Mouse (Mus musculus) retina, embryonic 14.5 days (tissue): ENCODE results near the gene Tecta.

Source experiments
- DNase-seq: peaks from one replicate; pipeline ENCODE4 v3.0.0-alpha.2; 2015; ENCODE audit warnings: low spot score

Gene Tecta

DNA sequence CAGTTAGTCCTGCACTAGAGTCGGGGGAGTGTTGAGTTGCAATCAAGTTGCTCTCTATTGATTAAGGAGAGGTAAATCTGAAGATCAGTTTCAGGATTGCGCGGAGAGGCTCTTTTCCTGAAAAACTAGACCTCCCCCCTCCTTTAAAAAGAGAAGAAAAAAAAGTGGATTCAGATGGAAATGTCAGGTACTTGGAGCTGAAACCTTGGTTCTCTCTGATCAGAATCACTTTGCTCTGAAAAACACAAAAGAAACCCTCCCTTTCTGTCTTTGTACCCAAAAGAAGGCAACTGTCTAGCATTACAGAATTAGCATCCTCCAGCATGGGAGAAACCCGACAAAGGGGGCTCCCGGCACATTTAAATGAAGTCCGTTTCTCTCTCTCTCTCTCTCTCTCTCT lies at the start of gene Tecta:
Gene Tecta, minus strand, starts transcription at position 101 of the 400 bp plus-strand sequence.
- no peak for DNase-seq

DNA sequence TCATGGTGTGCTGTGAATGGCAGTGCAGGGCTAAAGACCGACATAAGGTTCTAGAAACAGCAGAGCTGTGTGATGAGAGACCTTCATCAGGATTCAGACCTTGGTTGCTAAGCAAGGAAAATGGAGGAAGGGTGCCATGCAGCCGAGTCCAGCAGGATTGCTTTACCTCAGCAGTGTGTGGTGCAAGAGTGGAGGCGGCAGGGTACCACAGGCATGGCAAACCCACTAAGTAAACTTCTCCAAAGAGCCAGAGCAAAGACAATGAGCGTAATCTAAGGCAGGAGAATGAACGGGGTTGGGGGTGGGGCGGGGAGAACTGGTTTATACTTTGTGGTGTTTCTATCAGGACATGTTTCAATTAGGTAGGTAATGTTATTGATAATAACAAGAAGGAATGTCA lies 49.3 kb upstream of the Tecta start:
- DNase-seq, result no peak

DNA sequence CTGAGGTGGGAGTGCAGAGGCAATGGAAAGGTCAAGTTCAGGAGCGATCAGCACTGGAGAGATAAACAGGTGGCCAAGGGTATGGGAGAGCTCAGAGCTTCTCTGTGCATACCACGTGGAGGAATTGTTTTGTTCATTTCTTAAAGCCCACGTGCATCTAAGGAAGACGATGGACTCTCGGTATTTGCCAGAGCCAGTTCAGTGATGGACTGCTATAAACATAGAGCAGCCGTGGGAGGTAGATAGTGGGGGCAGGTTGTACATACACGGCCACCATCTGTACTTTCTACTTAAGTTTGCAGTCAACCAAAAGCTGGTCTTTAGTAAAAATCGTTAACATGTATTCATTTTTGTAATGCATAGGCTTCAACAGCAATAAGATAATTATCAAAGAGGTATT lies 42.4 kb upstream of the Tecta start:
- no peak for DNase-seq

DNA sequence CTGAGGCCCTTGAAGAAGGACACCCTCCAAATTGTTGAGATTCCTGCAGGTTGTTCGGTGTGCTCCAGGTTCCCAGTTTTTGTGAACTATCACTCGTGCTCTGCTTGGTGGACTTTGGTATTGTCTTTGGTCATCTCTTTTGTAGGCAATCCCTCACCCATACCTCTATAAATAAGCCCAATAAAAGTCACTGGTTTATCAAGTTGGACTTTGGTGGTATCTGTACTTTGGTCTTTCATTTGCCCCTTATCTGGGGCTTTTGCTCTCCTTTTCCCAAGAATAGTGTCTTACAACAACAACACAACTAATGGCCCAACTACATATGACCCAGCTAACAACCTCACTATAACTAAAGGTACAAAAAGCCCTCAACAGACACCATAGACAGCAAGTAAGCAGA lies 41.5 kb upstream of the Tecta start:
- DNase-seq, result no peak

DNA sequence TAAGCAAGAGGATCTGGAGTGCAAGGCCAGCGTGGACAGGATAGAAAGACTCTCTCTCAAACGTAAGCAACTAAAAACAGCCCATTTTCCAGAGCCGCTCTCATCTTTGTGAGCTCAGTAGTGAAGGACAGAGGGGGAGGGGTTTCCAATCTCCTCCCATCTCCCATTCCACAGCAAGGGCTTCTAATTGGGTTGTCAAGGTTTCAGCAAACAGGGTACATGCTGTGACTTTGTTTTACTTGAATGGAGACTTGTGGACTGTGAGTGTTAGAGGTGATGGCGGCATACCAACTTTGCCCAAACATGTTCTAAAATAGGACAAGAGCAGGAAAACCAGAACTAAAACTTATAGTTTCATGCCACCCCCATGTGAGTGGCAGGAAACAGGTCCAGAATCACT lies 39.7 kb upstream of the Tecta start:
- no peak for DNase-seq

DNA sequence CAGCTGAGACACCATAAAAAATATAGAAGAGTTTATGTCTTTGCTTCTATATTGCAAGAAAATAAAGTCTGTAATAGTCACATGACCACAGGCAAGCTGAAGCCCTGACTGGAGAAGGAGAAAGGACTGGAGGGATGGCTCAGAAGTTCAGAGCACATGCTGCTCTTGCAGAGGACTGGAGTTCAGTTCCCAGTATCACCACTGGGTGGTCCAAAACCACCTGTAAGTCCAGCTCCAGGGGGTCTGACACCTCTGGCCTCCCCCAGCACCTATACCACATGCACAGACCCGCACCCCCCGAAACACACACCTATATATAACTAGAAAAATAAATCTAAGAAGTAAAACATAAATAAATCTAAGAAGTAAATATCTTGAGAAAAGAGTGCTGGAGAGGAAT lies 32.4 kb upstream of the Tecta start:
- no peak for DNase-seq

DNA sequence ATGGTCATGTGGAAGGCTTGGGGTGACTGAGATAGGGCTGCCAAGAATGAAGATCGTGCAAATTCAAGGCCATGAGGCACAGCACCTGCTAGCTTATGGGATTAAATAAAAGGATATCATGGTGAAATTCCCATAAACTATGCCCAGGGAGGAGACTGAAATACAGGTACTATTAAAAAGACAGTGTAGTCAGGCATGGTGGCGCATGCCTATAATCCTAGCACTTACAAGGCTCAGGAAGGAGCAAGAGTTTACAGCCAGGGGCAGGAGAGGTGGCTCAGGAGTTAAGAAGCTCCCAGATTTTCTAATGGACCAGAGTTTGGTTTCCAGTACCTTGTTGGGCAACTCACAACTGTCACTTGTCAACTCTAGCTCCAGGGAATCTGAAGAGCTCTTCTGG lies 31.9 kb upstream of the Tecta start:
- DNase-seq, result no peak

DNA sequence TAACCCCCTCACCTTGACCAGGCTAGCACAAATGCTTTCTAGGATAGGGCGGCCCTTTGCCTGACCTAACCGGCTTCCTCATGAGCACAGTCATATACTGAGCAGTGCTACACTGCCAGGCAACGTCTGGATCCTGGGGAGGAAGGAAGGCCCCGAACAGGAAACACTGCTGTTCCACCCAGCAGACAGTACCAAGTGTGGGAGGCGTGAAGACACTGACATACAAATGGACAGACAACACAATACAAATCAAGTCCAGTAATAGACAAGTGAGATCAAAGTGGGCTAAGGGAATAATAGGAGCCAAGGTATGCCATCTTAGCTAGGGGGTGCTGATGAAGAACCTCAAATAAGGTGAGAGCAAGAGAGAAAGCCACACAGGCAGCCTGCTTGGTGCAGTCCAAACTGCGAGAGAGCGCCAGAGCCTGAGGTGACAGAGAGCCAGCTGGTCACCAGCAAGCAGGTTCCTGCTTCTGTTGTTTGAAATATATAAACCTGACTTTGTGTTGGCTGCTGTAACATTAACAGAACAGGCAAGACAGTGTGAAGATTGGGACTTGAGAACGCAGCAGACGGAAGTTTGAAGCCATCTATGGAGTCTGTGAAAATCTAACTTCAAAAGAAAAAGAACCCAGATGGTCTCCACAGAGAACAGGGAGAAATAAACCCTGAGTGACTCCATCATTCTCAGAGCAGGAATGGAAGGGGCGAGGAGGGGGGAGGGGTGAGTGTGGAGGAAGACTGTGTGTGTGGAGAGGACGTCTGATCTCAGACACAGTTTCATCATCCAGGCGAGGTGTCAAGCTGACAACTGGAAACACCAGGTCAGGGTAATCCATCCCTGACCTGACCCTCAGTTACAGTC lies 28.6 kb upstream of the Tecta start:
- no peak for DNase-seq

DNA sequence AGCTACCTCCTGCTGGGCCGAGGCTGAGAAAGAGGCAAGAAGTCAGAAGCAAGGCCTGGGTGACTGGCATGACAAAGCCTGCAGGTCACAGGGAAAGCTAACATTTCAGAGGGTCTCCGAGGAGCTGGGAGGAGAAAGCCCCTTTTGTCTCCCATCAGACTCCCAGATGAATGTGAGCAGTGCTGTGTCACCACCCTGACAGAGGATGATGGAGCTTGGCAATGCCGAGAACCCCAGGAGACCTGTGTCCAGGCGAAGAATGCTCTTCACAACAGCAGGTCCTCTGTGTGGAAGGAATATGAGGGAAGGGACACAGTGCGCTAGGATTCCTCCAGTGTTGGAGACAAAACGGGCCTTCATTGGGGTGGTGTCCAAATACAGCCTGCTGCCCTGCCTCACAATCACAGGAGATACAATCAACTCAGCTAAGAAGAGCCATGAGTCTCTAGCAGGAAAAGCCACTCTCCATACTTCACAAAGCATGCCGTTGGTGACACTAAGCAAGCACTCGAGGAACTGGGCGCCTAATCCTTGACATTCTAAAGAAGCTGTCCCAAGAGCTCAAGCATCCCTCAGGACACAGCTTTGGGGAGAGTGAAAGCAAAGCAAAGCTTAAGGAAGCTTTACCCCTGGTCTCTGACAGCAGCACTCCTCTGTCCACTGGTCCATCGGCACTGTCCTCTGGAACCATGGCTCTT lies 27.1 kb upstream of the Tecta start:
- no peak for DNase-seq

DNA sequence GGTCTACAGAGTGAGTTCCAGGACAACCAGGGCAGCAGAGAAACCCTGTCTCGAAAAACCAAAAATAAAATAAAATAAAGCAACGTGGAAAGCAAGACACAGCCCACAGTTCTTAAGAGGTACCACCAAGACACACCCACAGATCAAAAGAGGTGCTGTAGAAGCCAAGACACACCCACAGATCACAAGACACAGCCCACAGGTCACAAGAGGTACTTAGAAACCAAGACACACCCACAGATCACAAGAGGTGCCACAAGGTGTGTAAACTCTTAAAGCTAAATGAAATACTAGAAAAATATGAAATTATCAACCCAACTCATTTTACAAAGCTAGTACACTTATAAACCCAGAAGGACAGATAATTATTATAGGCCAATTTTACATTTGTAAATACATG lies 23.9 kb upstream of the Tecta start:
- no peak for DNase-seq

DNA sequence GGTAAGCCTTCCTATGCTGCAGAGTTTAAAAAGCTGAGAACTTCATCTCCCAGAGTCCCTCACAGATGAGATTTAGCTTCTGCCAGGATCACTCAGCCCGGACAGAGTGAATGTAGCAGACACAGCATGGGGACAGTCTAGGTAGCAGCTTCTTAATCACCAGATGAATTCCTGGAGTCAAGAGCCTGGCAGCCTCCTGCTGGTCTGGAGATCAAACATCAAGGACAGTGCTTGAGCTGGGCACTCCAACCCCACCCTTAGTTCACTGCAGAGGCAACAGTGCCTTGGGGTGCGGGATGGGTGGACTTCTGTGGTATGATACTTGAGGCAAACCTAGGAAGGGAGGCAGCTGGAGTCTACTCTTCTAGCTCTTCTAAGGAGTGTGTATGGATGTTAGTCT lies 20.0 kb upstream of the Tecta start:
- DNase-seq, result no peak

DNA sequence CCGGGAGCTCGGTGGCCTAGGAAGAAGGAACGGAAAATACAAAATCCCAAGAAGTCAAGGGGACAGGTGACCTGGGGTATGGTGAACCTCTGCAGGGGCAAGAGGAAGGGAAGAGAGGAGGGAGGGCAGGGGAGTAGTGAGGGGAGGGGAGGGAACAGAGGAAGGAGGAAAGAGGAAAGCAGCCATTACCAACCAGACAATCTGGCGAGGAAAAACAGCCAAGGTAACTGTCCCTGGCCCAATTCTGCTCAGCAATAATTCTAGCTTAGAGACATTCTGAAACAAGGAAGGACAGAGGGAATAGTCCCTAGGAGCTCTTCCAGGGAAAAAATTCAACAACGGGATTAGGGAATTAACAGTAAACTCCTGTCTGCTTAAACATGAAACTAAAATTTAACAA lies 19.1 kb upstream of the Tecta start:
- DNase-seq, result no peak

DNA sequence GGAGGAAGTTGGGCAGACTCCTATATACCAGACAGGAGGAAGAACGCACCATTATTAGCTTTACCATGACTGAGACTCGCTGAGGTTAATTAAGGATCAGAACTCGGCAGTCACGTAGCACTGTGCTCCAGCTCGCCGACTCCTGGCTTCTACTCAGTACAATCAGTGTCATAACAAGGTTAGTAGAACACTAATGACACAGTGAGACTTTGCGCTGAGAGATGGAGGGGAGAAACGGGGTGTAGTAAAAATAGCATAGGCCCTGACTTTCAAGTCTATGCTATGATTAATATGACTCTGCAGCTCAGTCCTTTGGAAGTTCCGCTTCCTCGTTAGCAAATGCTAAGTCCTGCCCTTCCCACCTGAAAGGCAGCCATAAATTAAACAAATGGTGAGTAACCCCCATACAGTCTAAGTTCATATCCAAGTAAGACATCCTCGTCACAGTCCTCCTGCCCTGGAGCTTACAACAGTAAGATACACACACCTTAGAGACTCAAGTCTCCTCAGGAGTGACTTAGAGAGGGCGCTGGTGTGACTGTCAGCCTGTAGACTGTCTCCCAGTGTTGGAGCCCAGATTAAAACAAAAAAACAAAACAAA lies 17.7 kb upstream of the Tecta start:
- DNase-seq, result no peak

DNA sequence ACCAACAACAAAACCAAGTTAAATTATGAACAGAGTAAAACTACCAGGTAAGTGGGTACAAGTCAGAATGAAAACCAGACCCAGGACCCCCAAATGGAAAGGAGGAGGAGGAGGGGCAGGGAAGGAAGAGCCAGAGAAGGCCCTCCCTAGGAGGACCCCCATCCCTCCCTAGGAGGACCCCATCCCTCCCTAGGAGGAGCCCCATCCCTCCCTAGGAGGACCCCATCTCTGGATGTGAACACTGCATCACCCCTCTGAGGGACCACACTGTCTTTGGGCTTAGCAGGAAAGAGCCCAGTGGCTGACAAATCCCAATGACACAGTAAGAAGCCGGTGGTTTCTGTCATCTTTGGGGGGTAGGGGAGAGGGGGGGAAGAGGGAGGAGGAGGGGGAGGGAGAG lies 15.5 kb upstream of the Tecta start:
- DNase-seq, result no peak

DNA sequence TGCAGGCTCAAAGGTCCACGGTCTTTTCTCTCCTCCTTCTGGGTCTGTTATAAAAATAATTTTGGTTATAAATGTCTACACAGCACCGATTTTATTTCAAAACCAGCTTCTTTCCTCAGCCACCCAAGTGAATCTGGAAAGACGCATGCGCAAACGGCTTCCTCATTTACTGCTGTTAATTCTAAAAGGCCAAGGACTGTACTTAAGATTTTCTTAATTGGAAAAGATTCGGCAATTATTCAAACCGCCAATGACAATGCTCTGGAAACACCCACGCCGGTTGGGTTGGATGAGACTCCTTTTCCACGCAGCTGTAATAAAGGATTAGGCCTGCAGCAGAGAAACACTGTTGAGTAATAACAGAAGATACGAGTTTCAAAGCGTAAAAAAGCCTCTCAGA lies 13.6 kb upstream of the Tecta start:
- no peak for DNase-seq

DNA sequence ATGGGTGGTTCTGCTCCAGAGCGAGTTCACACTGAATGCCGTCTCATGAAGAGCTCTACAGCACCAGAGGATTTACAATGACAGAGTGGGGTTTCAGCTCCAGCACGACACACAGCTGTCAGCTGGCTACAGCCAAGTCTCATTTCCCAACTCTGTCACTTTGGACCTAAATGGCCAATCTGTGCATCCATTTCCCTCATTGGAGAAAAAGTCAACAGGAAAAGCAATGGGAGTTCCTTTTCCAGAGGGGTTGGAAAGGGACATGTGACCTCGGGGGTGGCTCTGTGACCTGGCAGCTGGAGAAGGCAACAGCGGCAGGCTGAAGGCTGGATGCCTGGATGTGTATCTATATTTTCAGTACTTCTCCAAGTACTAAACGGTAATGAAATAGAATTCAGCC lies 11.6 kb upstream of the Tecta start:
- DNase-seq, result no peak

DNA sequence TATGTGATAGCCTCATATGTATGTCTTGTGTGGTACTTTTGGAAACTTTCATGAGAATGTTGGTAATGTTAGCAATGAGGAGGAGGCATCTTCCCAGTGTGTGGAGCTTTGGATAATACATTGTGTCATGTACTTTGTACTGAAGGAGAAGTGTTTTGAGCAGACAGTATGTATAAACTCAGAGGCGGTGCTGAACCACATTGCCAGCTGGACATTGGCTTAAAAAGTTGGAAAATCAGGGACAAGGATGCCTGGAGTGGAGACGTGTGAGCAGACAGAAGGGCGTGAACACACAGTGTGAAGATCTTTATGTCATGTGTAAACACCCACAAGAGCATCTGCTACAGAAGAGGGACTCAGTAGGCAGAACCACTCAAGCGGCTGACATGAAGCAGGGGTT lies 6.0 kb upstream of the Tecta start:
- DNase-seq, result no peak

DNA sequence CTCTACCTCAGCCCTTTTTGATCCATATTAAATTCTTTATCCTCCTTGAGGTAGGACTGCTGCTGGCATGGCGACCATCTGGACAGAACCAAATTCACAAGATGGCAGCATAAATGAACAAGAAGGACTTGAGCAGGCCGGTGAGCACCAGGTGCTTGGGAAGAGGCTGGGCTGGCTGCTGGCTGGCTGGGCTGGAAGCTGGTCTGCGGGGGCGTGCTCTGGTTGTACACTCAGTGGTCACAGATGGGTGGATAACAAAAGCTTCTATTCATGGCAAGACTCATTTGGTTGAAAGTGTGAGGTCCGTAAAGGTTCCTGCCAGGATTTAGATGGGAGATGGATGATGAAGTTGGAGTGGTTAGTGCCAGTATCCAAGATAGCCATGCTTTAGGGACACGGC lies 1.8 kb upstream of the Tecta start:
- DNase-seq, result no peak

DNA sequence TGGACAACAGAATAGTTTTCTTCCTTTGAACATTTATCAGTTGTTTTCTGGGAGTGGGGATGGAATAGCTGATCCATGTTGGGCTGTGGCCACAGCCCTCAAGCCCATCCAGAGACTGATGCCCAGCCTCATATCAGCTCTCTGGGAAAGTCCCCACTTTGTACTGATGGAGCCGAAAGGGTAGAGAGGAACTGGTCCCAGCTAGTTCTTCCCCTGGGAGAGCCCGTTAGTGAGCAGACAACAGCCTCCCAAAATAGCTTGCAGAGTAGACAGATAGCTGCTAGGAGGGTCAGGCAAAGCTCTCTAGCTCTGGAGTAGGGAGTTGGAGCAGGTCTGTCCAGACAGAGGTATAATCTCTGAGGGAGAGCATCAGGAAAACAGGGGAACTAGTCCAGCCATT lies 3.6 kb downstream of the Tecta start:
- no peak for DNase-seq

DNA sequence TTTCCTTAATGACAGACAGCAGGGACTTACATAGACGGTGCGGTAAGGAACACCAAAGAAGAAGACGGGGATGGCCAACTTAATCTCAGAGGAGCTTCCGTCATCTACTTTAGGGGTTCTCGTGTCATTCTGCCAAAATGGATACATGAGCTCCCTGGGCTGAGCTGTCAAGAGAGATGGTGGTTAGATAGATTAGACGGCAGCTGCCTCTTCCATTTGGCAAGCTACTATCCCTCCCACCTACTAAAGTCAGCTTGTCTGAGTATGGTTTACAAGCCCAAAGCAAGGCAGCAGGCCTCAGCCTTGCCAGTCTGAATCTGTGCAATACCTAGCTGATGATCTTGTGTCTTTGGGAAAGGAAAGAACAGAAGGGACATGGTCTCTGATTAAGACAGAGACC lies 4.8 kb downstream of the Tecta start:
- no peak for DNase-seq

DNA sequence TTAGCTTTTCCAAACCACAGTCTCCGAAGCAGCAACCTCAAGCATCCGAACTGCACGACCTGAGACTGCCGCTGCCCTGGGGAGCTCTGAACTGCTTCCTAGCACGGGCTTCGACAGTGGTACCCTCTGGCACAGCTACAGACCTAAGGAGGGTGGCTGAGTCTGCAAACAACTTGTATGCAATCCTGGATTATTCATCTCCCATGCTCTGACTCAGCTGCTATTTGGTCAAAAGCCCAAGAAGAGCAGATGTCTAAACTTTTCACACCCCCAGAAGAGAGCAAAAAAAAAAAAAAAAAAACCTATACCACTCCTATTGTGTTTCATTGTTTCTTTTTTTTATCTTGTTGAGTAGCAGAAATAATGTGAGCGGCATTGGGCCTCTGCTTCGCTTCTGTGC lies 5.4 kb downstream of the Tecta start:
- no peak for DNase-seq

DNA sequence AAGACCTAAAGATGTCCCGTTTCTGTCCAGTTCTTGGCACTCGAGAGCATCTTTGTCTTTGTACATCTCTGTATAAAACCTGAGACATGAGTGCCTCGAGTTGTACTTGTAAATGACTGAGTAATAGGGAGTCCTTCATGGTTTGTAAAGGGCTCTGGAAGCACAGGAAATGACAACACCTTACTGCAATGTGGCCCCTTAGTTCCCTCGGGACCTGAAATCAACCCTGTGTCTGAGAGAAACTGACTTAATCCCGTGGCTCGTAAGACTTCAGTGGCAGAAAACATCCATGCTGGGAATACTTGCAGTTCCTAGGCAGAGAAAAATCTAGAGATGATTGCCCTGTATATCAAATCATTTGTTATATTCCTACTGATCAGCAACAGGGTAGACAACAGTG lies 6.8 kb downstream of the Tecta start:
- DNase-seq, result no peak

DNA sequence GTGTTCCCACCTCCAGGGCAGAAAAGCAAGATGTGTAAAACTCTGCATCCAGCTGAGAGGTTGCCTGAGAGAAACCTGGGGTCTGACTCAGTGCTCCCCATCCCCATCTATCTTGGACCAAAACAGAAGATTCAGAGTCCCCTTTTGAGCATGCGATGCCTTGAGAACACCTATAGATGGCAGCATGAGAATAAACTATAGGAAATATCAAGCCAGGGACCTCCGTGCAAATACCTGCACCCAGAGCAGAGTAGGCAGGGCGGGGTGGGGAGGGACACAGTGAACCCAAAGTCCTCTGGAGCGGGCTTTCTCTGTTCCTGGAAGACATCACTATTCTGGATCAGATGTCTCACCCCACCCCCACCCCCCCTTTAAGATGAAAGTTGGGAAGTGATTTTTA lies 11.2 kb downstream of the Tecta start:
- peak; percentile 28 for DNase-seq
